In the genomic region with DNA sequence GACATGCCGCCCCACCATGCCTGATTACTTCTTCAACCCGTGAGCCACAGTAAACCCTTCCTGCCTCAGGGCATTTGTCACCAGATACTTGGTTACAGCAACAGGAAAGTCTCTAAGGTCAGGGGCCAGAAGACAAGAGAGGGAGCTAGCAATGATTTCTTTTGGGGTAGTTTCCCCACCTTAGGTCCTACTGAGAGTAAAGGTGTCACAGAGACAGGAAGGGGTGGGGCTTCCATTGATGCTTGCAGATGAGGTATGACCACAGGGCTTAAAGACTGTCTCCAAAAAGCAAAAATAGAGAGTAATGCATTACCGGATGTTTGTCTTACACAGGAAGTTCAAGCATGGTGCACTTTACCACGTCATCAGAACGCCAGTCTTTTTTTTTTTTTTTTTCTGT, we compare ENCODE assay signal across 26 mouse cellular contexts.
DNase-seq lines count a peak whose midpoint lies in the region; ATAC-seq and TF ChIP-seq lines count a peak whose summit lies in the region.
"Had no signal": no experiment of that assay in that cellular context is flagged by ENCODE, and none has a peak within 500 bp of the region (broad histone marks: within the 10 kb centered on the region; RNA-seq: fewer than 3 reads in every experiment).

No protein-coding gene starts in this region.

- ATAC-seq in neutrophil, adult 5-6 weeks (ENCODE audit: extremely low read depth, insufficient number of reproducible peaks, low FRiP score, poor library complexity, severe bottlenecking), result peak; percentile 91
- no peak for ATAC-seq in stomach, postnatal 0 days (ENCODE audit: low FRiP score, low TSS enrichment)
- no peak for ATAC-seq in erythroid progenitor cell, adult 5-6 weeks (replicated peaks; ENCODE audit: low FRiP score, poor library complexity, severe bottlenecking)
- ATAC-seq: liver, embryonic 12.5 days; liver, postnatal 0 days; lung, postnatal 0 days; midbrain, embryonic 13.5 days had no signal

- TF ChIP-seq EP300 in heart, adult 2 months (IDR thresholded peaks at IDR 0.05; ENCODE audit: insufficient read depth, low read depth, low read length), result no peak
- no peak for TF ChIP-seq EP300 in stomach, postnatal 0 days (optimal IDR thresholded peaks at IDR 0.05)

- no peaks in the 10 kb centered on the region for H3K27me3 ChIP-seq in heart, adult 2 months (ENCODE audit: control insufficient read depth, insufficient read depth, low read length)
- H3K27me3 ChIP-seq in stomach, postnatal 0 days (ENCODE audit: control insufficient read depth, insufficient read depth, low read length), result no peaks in the 10 kb centered on the region
- H3K27me3 ChIP-seq: embryonic facial prominence, embryonic 13.5 days; hindbrain, embryonic 15.5 days; midbrain, embryonic 13.5 days; neural tube, embryonic 12.5 days had no signal

- H3K4me2 ChIP-seq in stomach, postnatal 0 days (replicated peaks; ENCODE audit: low read depth), result no peak overlapping the region
- H3K4me2 ChIP-seq: embryonic facial prominence, embryonic 13.5 days; hindbrain, embryonic 15.5 days; liver, embryonic 12.5 days; midbrain, embryonic 13.5 days; neural tube, embryonic 12.5 days had no signal

- no peaks in the 10 kb centered on the region for H3K79me2 ChIP-seq in heart, adult 2 months (replicated peaks; ENCODE audit: control insufficient read depth, insufficient read depth, low read length)

- no peak overlapping the region for H3K27ac ChIP-seq in heart, adult 2 months
- H3K27ac ChIP-seq in stomach, postnatal 0 days (replicated peaks), result no peak overlapping the region
- H3K27ac ChIP-seq: embryonic facial prominence, embryonic 13.5 days; hindbrain, embryonic 10.5 days; hindbrain, embryonic 15.5 days; kidney, postnatal 0 days; liver, embryonic 12.5 days; midbrain, embryonic 13.5 days; neural tube, embryonic 12.5 days had no signal

- no peaks in the 10 kb centered on the region for H3K4me1 ChIP-seq in heart, adult 2 months (ENCODE audit: control insufficient read depth, insufficient read depth, low read length)
- H3K4me1 ChIP-seq in stomach, postnatal 0 days (replicated peaks; ENCODE audit: control insufficient read depth, insufficient read depth), result no peaks in the 10 kb centered on the region
- H3K4me1 ChIP-seq: hindbrain, embryonic 15.5 days; liver, embryonic 12.5 days; neural tube, embryonic 12.5 days had no signal

- 67% methylated on average over 5 of the region's 5 CpGs for WGBS in heart, adult 2 months
- 80% methylated on average over 5 of the region's 5 CpGs for WGBS in stomach, postnatal 0 days

- H3K9me3 ChIP-seq in stomach, postnatal 0 days (ENCODE audit: control insufficient read depth, low read length), result no peaks in the 10 kb centered on the region
- H3K9me3 ChIP-seq: embryonic facial prominence, embryonic 13.5 days; hindbrain, embryonic 10.5 days; hindbrain, embryonic 15.5 days; liver, embryonic 12.5 days; midbrain, embryonic 13.5 days; neural tube, embryonic 12.5 days had no signal

- DNase-seq in B cell, adult 2 months, result peak; percentile 75 to 86
- peak; percentile 46 for DNase-seq in CD4-positive, CD25-positive, alpha-beta regulatory T cell, adult 2 months (ENCODE audit: low read depth, low spot score)
- peak; percentile 61 for DNase-seq in induced T-regulatory cell, adult 2 months (ENCODE audit: low read depth)
- no peak for DNase-seq in heart, adult 2 months
- DNase-seq in stomach, postnatal 0 days (ENCODE audit: low spot score), result no peak
- DNase-seq: adrenal gland, postnatal 10 days; cerebellum, adult 8-10 months; cerebellum, postnatal 25 days; gastrocnemius, postnatal 10 days; heart, postnatal 14 days; kidney, adult 2 months; layer of hippocampus, postnatal 36 days; left cerebral cortex, postnatal 4 days; liver, postnatal 0 days; lung, postnatal 4 days; thymus, postnatal 14 days had no signal

- H3K9ac ChIP-seq in heart, adult 2 months (ENCODE audit: low read depth, low read length), result no peak overlapping the region
- H3K9ac ChIP-seq in stomach, postnatal 0 days (ENCODE audit: low read length), result no peak overlapping the region
- H3K9ac ChIP-seq: embryonic facial prominence, embryonic 13.5 days; hindbrain, embryonic 15.5 days; liver, embryonic 12.5 days; liver, postnatal 0 days; midbrain, embryonic 13.5 days; neural tube, embryonic 12.5 days had no signal

- H3K36me3 ChIP-seq in heart, adult 2 months (ENCODE audit: control insufficient read depth, insufficient read depth, low read length), result no peaks in the 10 kb centered on the region
- no peaks in the 10 kb centered on the region for H3K36me3 ChIP-seq in stomach, postnatal 0 days (ENCODE audit: control insufficient read depth, insufficient read depth, low read length)
- H3K36me3 ChIP-seq: embryonic facial prominence, embryonic 13.5 days; hindbrain, embryonic 10.5 days; hindbrain, embryonic 15.5 days; liver, embryonic 12.5 days; midbrain, embryonic 13.5 days; neural tube, embryonic 12.5 days had no signal

- no peak overlapping the region for H3K4me3 ChIP-seq in heart, adult 2 months
- H3K4me3 ChIP-seq in stomach, postnatal 0 days (ENCODE audit: low read depth, low read length), result no peak overlapping the region
- H3K4me3 ChIP-seq: embryonic facial prominence, embryonic 13.5 days; hindbrain, embryonic 10.5 days; hindbrain, embryonic 15.5 days; liver, embryonic 12.5 days; midbrain, embryonic 13.5 days; neural tube, embryonic 12.5 days had no signal

- intact Hi-C loops in heart, adult 2 months (cut with DNase I), result no loop called here

- no peak for TF ChIP-seq CTCF in heart, adult 2 months (IDR thresholded peaks at IDR 0.05)
- no peak for TF ChIP-seq CTCF in stomach, postnatal 0 days (IDR thresholded peaks at IDR 0.05; ENCODE audit: low read depth)

- no peak for TF ChIP-seq POLR2A in heart, adult 2 months (IDR thresholded peaks at IDR 0.05; ENCODE audit: insufficient read depth, low read depth, low read length)

Comparison
In these comparisons a context has a peak if more than half of its experiments do, and no peak if none do; other contexts are left out.
1. DNase-seq: peak in B cell, adult 2 months (2 of 2), CD4-positive, CD25-positive, alpha-beta regulatory T cell, adult 2 months (single experiment) and induced T-regulatory cell, adult 2 months (single experiment); none in heart, adult 2 months (0 of 2) and stomach, postnatal 0 days (single experiment).